Comparison of ENCODE assay signal across 24 mouse cellular contexts in genomic region chr7:101134117-101134516, GRCm38 (mm10).
"Had no signal": no experiment of that assay in that cellular context is flagged by ENCODE, and none has a peak within 500 bp of the region (broad histone marks: within the 10 kb centered on the region; RNA-seq: fewer than 3 reads in every experiment).

No protein-coding gene starts in this region.

- H3K27ac ChIP-seq: heart, adult 2 months; heart, embryonic 10.5 days; hindbrain, embryonic 10.5 days; hindbrain, embryonic 12.5 days; hindbrain, embryonic 14.5 days; intestine, embryonic 15.5 days; layer of hippocampus, adult 2 months; left cerebral cortex, adult 2 months; limb, embryonic 10.5 days; limb, embryonic 12.5 days had no signal

- H3K9ac ChIP-seq: heart, embryonic 12.5 days; hindbrain, embryonic 12.5 days; hindbrain, embryonic 14.5 days; intestine, embryonic 15.5 days; limb, embryonic 12.5 days had no signal

- H3K27me3 ChIP-seq: heart, embryonic 12.5 days; hindbrain, embryonic 12.5 days; intestine, embryonic 15.5 days; limb, embryonic 12.5 days had no signal

- ATAC-seq: hindbrain, embryonic 16.5 days; inflammation-experienced regulatory T-cells, adult 6 months; intestine, embryonic 15.5 days; intestine, postnatal 0 days had no signal

- H3K36me3 ChIP-seq: heart, embryonic 12.5 days; hindbrain, embryonic 12.5 days; intestine, embryonic 15.5 days; limb, embryonic 10.5 days; limb, embryonic 12.5 days had no signal

- H3K9me3 ChIP-seq: heart, embryonic 10.5 days; heart, embryonic 12.5 days; hindbrain, embryonic 10.5 days; hindbrain, embryonic 12.5 days; intestine, embryonic 15.5 days; limb, embryonic 10.5 days; limb, embryonic 12.5 days had no signal

- H3K4me3 ChIP-seq: heart, adult 2 months; heart, embryonic 10.5 days; heart, embryonic 12.5 days; hindbrain, embryonic 10.5 days; hindbrain, embryonic 12.5 days; intestine, embryonic 15.5 days; layer of hippocampus, adult 2 months; left cerebral cortex, adult 2 months; limb, embryonic 10.5 days; limb, embryonic 12.5 days had no signal

- H3K4me2 ChIP-seq: heart, embryonic 12.5 days; hindbrain, embryonic 12.5 days; hindbrain, embryonic 14.5 days; intestine, embryonic 15.5 days; limb, embryonic 12.5 days had no signal

- H3K4me1 ChIP-seq: heart, embryonic 10.5 days; hindbrain, embryonic 10.5 days; hindbrain, embryonic 12.5 days; limb, embryonic 10.5 days had no signal

- DNase-seq: gastrocnemius, postnatal 14 days; gastrocnemius, postnatal 36 days; heart, adult 11 months; heart, adult 2 months; heart, postnatal 10 days; heart, postnatal 4 days; kidney, adult 18-20 months; kidney, adult 8-10 months; kidney, postnatal 10 days; kidney, postnatal 25 days; kidney, postnatal 4 days had no signal
